Mouse (Mus musculus): ENCODE data around the gene Crat. TPM values are rescaled to one million over a fixed set of nuclear protein-coding genes. Genes with fewer than 3 reads are reported as not detected.

The Crat gene
- polyA plus RNA-seq, 1 experiment from 2014 or later, result 16.3 TPM

- peak overlapping the region; percentile 83 for H3K9ac ChIP-seq
- peak overlapping the region; percentile 58 for H3K4me3 ChIP-seq
- peaks cover 23% of the 10 kb centered on the region for H3K36me3 ChIP-seq (ENCODE audit: poor library complexity, severe bottlenecking)
- H3K4me2 ChIP-seq, result peak overlapping the region; percentile 82
- no peak overlapping the region for H3K27ac ChIP-seq
- no peaks in the 10 kb centered on the region for H3K27me3 ChIP-seq
- no peaks in the 10 kb centered on the region for H3K9me3 ChIP-seq (replicated peaks)
- no peak for ATAC-seq
- 64% methylated on average over 8 of the region's 8 CpGs for WGBS
- H3K4me1 ChIP-seq, result peaks cover 24% of the 10 kb centered on the region
These were observed 57.8 kb downstream of the Crat start for GRCm38 (mm10) chr2:30357552-30358510.

DNA sequence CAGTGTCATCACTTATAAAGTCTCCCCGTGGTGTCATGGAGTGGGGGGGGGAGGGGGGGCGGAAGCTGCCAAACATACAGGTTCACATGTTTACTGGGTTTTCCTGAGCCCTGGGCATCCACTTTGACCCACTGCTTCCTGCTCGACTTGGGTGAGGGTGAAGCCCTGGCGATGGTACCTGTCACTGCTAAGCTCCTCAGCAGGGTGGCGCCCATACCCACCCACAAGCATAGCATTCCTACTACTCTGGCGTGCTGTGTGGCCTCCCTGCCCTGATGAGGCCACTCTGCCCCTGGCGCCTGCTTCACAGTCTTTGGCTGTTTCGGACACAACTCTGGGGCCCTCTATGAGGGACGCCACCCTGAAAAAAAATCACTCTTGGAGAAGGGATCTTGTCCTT, 58.7 kb downstream of the Crat start:
- ATAC-seq, result no peak
- Histone ChIP-seq H3K4me3 (no peak overlapping the region), H3K9ac (0 out of 2 replicates have a peak overlapping the region, but pooled peaks have one; percentile 83)

DNA sequence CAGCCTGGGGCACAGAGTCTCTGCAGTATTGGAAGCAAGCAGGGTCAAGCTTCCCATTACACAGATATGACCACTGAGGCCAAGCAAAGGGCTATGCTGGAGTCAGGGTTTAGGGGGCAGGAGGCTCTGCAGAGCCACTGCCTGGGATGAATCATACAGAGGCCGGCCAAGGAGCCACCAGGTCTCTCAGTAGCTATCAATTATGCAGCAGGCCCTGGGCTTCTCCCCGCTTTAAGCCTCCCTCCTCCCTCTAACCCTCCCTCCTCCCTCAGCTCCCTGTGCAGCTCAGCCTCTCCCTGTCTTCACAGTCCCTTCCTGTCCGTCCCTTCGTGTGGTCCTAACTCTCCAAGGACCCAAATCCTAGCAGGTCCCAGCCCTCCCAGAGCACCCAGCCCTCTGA, 59.3 kb downstream of the Crat start:
- ATAC-seq, result no peak
- no peak overlapping the region for H3K4me3 ChIP-seq
- no peaks in the 10 kb centered on the region for H3K27me3 ChIP-seq
- H3K36me3 ChIP-seq (ENCODE audit: poor library complexity, severe bottlenecking), result peaks cover 30% of the 10 kb centered on the region
- no peak overlapping the region for H3K4me2 ChIP-seq
- 61% methylated on average over 4 of the region's 4 CpGs for WGBS
- peaks cover 24% of the 10 kb centered on the region for H3K4me1 ChIP-seq
- no peak overlapping the region for H3K9ac ChIP-seq
- no peaks in the 10 kb centered on the region for H3K9me3 ChIP-seq (replicated peaks)
- H3K27ac ChIP-seq, result no peak overlapping the region

More for the DNA sequence above, 58.7 kb downstream of the Crat start:
- H3K4me2 ChIP-seq, result no peak overlapping the region
- H3K27ac ChIP-seq, result no peak overlapping the region
- H3K9me3 ChIP-seq (replicated peaks), result no peaks in the 10 kb centered on the region
- H3K27me3 ChIP-seq, result no peaks in the 10 kb centered on the region
- H3K4me1 ChIP-seq, result peaks cover 24% of the 10 kb centered on the region
- 76% methylated on average over 9 of the region's 9 CpGs for WGBS
- peaks cover 30% of the 10 kb centered on the region for H3K36me3 ChIP-seq (ENCODE audit: poor library complexity, severe bottlenecking)

- H3K36me3 ChIP-seq (ENCODE audit: poor library complexity, severe bottlenecking), result peaks cover 30% of the 10 kb centered on the region
- peaks cover 24% of the 10 kb centered on the region for H3K4me1 ChIP-seq
- no peaks in the 10 kb centered on the region for H3K9me3 ChIP-seq (replicated peaks)
- H3K4me2 ChIP-seq, result no peak overlapping the region
- WGBS, result 62% methylated on average over 4 of the region's 4 CpGs
- no peak for ATAC-seq
- no peaks in the 10 kb centered on the region for H3K27me3 ChIP-seq
- no peak overlapping the region for H3K27ac ChIP-seq
- no peak overlapping the region for H3K9ac ChIP-seq
- H3K4me3 ChIP-seq, result no peak overlapping the region
These were observed 59.8 kb downstream of the Crat start for GRCm38 (mm10) chr2:30355861-30356260.

GRCm38 (mm10) chr2:30351149-30351548, 64.5 kb downstream of the Crat start:
- Histone ChIP-seq H3K4me3 (no peak overlapping the region), H3K27ac (no peak overlapping the region), H3K9me3 (replicated peaks) (no peaks in the 10 kb centered on the region), H3K27me3 (no peaks in the 10 kb centered on the region), H3K4me1 (no peaks in the 10 kb centered on the region), H3K9ac (no peak overlapping the region), H3K4me2 (no peak overlapping the region), H3K36me3 (ENCODE audit: poor library complexity, severe bottlenecking) (peaks cover 77% of the 10 kb centered on the region)
- WGBS, result 90% methylated on average over 2 of the region's 2 CpGs
- no peak for ATAC-seq

Small RNA genes within 50 kb of the gene (microRNA-seq; reads per million reads assigned to microRNA genes)
- not detected for gene Gm47292

Other genes with a start within 250 kb of the Crat start
- 9.5 and 10.4 TPM in 2 replicates for gene Endog, start 244.3 kb downstream of the Crat start, polyA plus RNA-seq (2015; fragmentation: Nextera tagmentation; extraction: Ambion mirVana)
- gene Spout1, start 237.4 kb downstream of the Crat start, polyA plus RNA-seq (2015; fragmentation: Nextera tagmentation; extraction: Ambion mirVana), result 62.1 and 71.1 TPM in 2 replicates
- gene Kyat1, start 210.0 kb downstream of the Crat start, polyA plus RNA-seq (2015; fragmentation: Nextera tagmentation; extraction: Ambion mirVana), result 11.6 and 12.4 TPM in 2 replicates
- 57.9 and 58.3 TPM in 2 replicates for gene Lrrc8a, start 178.1 kb downstream of the Crat start, polyA plus RNA-seq (2015; fragmentation: Nextera tagmentation; extraction: Ambion mirVana)
- gene Gm28035, start 175.2 kb downstream of the Crat start, polyA plus RNA-seq (2015; fragmentation: Nextera tagmentation; extraction: Ambion mirVana), result 0.21 and 0.36 TPM in 2 replicates
- gene Phyhd1, start 149.6 kb downstream of the Crat start, polyA plus RNA-seq (2015; fragmentation: Nextera tagmentation; extraction: Ambion mirVana), result 5.3 and 6.8 TPM in 2 replicates
- gene Gm28038, start 134.8 kb downstream of the Crat start, polyA plus RNA-seq (2015; fragmentation: Nextera tagmentation; extraction: Ambion mirVana), result not detected in 2 replicates
- 28.0 and 30.6 TPM in 2 replicates for gene Dolk, start 129.5 kb downstream of the Crat start, polyA plus RNA-seq (2015; fragmentation: Nextera tagmentation; extraction: Ambion mirVana)
- 24.9 and 32.7 TPM in 2 replicates for gene Nup188, start 129.4 kb downstream of the Crat start, polyA plus RNA-seq (2015; fragmentation: Nextera tagmentation; extraction: Ambion mirVana)
- 100 and 126 TPM in 2 replicates for gene Sh3glb2, start 56.5 kb downstream of the Crat start, polyA plus RNA-seq (2015; fragmentation: Nextera tagmentation; extraction: Ambion mirVana)
- gene Miga2, start 51.6 kb downstream of the Crat start, polyA plus RNA-seq (2015; fragmentation: Nextera tagmentation; extraction: Ambion mirVana), result 22.4 and 23.5 TPM in 2 replicates
- gene Dolpp1, start 23.6 kb downstream of the Crat start, polyA plus RNA-seq (2015; fragmentation: Nextera tagmentation; extraction: Ambion mirVana), result 53.0 and 56.7 TPM in 2 replicates
- 126 and 141 TPM in 2 replicates for gene Ptpa, start 226 bp upstream of the Crat start, polyA plus RNA-seq (2015; fragmentation: Nextera tagmentation; extraction: Ambion mirVana)
- gene Ier5l, start 58.4 kb upstream of the Crat start, polyA plus RNA-seq (2015; fragmentation: Nextera tagmentation; extraction: Ambion mirVana), result 1.7 and 2.6 TPM in 2 replicates
- 0.49 and 1.1 TPM in 2 replicates for gene Cstad, start 179.2 kb upstream of the Crat start, polyA plus RNA-seq (2015; fragmentation: Nextera tagmentation; extraction: Ambion mirVana)